Mouse (Mus musculus): Measurements from ENCODE around the gene a. TPM values are rescaled to one million over a fixed set of nuclear protein-coding genes. Genes with fewer than 3 reads are reported as not detected.
A peak's percentile ranks its signal among the peaks of the same experiment; 100 is the strongest.

Gene a
- not detected in 2 replicates for total RNA-seq (2017)

DNA sequence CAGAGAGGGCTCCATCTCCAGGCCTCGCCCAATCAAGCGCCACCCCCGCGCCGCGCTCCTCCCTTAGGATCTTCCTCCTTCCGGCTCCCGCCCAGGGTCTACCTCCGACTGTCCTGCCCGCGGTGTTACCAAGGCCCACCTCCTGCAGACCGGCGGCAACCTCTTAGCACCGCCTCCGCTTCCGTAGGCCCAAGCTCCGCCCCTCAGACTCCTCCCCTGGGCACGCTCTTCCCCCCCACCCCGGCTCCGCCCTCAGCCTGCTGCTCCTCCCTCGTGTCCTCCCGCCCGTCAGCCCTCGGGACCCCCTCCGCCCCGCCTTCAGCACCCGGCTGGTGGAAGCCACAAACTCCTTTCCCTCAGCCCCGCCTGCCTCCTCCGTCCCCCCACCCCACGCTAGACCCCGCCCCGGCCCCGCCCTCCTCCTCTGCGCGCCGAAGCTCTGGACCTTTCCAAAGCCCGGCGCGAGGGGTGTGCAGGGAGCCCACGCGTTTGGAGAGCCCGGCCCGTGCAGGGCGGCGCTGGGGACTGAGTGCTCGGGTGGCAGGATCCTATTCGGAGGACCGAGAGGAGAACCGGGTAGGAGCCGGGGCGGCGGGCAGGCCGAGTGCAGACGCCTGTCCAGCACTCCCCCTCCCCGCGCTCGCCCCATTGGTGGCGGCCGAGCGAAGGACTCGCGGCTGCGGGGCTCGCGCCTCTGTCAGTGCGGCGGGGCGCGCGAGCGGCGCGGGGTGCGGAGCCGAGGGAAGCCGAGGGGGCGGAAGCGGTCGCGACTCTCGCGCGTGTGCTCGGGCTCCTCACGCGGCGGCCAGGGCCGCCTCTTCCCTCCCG lies at the start of gene a, which contains the start of gene Raly:
Gene a, plus strand, starts transcription at position 747 of the 828 bp plus-strand sequence.
Gene Raly, plus strand, starts transcription at position 441 of the 828 bp plus-strand sequence.
- ATAC-seq (replicated peaks in 1 of 2; ENCODE audit: insufficient read depth in 1 of 2, low FRiP score in 2 of 2, low TSS enrichment in 1 of 2, low read depth in 1 of 2, poor library complexity in 2 of 2, severe bottlenecking in 2 of 2): peak; percentile 90 to 93

DNA sequence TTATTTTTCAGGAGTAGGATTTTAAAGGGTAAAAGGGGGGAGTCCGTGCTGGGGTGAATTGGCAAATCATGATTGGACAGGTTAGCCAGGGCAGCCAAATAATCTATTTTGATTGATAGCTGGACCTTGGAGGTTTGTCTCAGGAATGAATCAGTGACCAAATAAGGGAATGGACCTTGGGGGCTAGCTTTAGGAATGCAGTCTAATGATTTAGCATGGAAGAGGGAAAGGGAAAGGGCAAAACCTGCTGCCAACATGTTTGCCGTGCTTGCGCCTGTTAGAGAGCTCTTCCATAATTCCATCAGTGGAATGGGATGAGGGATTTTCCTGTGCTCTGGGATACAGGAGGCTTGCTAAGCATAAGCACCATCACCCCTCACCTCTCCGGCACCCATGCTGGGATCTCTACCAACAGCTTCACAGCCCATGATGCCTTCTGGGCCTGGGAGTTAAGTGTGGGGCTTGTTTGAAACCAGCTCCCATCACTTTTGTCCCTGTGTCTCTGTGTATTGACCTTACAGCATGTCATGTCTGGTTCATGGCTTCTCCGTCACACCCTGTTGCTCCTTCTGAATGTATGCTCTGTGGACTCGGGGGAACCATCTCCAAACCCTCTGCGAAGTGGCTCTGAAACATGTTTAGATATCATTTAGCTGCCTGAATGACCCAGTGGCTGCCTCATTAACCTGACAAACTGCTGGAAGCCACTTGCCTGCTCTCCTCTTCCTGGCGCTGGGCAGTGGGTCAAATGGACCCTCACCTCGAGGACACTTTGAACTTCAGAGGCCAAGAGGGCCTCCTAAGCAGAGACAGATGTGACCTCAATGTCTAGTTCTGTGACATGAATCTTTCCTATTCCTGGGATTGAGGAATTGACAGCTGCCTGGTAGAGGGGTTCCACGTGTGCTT lies 48.0 kb upstream of the a start:
- no peak for ATAC-seq (replicated peaks in 1 of 2; ENCODE audit: insufficient read depth in 1 of 2, low FRiP score in 2 of 2, low TSS enrichment in 1 of 2, low read depth in 1 of 2, poor library complexity in 2 of 2, severe bottlenecking in 2 of 2)

DNA sequence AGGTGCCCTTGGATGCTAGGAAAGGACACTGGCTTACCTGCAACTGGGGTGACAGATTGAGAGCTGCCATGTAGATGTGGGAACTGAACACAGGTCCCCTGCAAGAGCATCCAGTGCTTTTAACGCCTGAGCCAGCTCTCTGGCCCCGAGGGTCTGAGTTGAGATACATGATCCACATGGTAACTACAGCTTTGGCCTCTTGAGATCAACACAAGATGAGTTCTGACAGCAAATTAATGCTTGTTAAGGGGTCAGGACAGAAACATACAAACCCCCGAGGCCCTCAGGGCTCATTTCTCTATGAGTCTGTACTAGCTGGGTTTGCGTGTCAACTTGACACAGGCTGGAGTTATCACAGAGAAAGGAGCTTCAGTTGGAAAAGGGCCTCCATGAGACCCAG lies 47.3 kb upstream of the a start:
- ATAC-seq (replicated peaks in 1 of 2; ENCODE audit: insufficient read depth in 1 of 2, low FRiP score in 2 of 2, low TSS enrichment in 1 of 2, low read depth in 1 of 2, poor library complexity in 2 of 2, severe bottlenecking in 2 of 2): no peak

DNA sequence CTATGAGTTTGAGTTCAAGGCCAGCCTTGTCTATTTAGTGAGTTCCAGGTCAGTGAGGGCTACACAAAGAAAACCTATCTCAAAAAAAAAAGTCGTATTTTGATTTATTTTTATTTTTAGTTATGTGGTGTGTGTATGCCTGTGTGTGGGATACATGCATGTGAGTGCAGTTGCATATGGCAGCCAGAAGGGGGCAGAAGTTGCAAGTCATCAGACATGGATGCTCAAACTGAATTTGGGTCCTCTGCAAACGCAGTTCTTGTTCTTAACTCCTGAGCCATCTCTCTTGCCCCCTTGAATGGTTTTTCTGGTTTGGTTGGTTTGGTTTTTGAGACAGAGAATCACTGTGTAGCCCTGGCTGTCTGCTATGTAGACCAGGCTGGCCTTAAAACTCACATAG lies 42.8 kb upstream of the a start:
- no peak for ATAC-seq (replicated peaks in 1 of 2; ENCODE audit: insufficient read depth in 1 of 2, low FRiP score in 2 of 2, low TSS enrichment in 1 of 2, low read depth in 1 of 2, poor library complexity in 2 of 2, severe bottlenecking in 2 of 2)

DNA sequence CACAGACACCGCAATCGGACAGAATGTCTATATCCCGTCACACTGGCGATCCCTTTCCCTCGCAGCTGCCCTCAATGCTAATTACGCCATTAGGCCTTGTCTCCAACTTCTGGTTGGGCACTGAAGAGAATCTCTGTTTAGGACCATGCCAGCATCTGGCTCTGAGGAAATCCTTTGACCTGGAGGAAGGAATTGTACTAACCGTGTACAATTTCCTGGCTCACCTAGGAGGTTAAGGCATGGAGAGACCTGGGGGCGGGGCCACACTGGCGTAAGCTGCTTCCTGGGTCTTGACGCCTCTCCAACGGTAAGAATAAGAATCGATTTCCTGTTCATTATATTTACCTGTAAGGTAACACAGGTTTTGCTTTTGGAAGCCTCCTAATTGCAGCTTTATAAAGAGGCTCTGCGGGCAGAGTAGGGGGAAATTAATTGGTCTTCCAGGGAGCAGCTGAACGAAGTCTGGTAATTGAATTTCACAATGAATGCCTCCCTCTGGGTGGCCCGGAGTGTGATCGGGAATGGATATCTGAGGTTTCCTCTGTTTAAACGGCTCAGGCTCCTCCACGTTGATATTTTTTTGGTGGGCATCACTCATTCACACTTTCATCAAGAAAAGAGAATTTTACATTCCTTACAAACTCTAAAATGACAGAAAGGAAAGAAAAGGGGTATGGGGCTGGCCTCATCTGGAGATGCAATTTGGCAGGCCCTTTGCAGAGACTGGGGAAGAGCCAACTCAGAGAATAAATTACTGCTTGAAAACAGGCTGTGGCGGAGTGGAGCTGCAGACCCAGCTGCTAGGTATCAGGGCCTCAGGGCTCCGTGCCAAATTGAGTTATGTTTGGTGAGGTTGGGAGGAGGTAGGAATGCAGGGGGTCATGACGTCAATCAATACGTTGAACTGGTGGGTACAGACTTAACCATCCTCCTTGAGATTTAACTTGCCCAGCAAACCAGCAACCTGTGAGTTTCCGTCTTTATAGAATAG lies 41.9 kb upstream of the a start:
- ATAC-seq (replicated peaks in 1 of 2; ENCODE audit: insufficient read depth in 1 of 2, low FRiP score in 2 of 2, low TSS enrichment in 1 of 2, low read depth in 1 of 2, poor library complexity in 2 of 2, severe bottlenecking in 2 of 2): no peak

DNA sequence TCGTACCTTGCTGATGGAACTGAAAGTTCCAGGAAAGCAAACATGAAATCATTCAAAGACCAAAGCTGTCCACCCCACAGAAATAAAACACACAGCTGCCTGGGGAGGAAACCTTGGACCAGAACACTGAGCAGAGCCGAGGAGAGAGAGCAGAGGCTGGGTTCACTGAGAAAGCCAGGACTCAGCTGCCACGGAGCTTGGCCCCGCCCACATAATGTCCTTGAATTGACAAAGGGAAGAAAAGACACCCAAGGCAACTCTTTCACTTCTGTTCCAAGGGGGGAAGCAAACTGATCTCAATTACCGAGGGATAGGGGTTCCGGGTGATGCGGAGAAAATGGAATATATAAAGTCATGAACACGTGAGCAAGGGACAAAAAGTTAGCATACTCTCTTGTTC lies 39.3 kb upstream of the a start:
- ATAC-seq (replicated peaks in 1 of 2; ENCODE audit: insufficient read depth in 1 of 2, low FRiP score in 2 of 2, low TSS enrichment in 1 of 2, low read depth in 1 of 2, poor library complexity in 2 of 2, severe bottlenecking in 2 of 2): no peak; a peak in 1 of 4 replicates

DNA sequence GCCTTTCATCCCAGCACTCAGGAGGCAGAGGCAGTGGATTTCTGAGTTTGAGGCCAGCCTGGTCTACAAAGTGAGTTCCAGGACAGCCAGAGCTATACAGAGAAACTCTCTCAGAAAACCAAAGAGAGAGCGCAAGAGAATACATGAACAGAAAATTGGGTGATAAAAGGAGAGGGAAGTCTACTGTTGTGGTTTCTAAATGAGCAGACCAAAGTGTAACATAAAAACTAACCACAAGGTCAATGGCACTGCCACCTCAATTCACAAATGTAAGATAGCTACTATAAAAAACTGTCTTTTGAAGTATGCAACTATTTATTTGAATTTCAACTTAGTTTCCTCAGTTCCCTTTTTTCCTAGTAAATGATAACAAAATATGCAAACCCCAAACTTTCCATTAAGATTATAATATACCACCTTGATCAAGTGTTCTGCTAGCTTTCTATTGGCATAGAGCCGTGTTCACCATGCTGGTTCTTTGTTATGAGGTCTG lies 37.1 kb upstream of the a start:
- ATAC-seq (replicated peaks in 1 of 2; ENCODE audit: insufficient read depth in 1 of 2, low FRiP score in 2 of 2, low TSS enrichment in 1 of 2, low read depth in 1 of 2, poor library complexity in 2 of 2, severe bottlenecking in 2 of 2): no peak

DNA sequence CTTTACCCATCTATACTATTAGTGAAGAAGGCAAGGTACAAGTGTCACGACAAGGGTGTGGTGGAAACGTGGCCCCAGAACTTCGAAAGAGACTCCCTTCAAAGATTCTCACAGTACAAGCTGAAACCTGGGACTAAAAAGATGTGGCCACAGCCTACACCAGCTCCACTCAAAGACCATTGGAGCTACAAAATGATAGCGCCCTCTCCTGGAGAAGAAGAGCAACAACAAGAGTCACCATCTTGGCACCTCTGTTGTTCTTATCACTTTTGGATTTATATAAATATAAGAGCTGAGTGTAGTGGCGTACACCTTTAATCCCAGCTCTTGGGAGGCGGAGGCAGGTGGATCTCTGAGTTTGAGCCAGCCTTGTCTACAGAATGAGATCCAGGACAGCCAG lies 35.4 kb upstream of the a start:
- ATAC-seq (replicated peaks in 1 of 2; ENCODE audit: insufficient read depth in 1 of 2, low FRiP score in 2 of 2, low TSS enrichment in 1 of 2, low read depth in 1 of 2, poor library complexity in 2 of 2, severe bottlenecking in 2 of 2): no peak; a peak in 1 of 4 replicates

DNA sequence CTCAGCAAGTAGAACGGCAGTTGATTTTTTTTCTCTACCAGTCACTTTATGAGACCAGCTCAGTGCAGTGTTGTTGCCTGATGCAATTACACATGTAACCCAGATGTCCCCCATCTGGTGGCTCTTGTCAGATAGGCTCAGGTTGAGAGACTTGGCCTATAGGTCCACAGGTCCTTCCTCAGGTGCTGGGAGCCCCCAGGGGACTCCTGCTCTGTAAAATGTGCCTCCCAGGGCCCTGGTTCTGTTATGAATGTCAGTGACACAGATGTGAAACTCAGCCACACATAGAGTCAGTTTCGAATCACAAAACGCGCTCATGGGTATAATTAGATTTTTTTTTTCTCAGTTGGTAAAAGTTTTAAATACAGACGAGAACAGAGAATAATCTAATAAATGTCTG lies 33.5 kb upstream of the a start:
- no peak for ATAC-seq (replicated peaks in 1 of 2; ENCODE audit: insufficient read depth in 1 of 2, low FRiP score in 2 of 2, low TSS enrichment in 1 of 2, low read depth in 1 of 2, poor library complexity in 2 of 2, severe bottlenecking in 2 of 2)

DNA sequence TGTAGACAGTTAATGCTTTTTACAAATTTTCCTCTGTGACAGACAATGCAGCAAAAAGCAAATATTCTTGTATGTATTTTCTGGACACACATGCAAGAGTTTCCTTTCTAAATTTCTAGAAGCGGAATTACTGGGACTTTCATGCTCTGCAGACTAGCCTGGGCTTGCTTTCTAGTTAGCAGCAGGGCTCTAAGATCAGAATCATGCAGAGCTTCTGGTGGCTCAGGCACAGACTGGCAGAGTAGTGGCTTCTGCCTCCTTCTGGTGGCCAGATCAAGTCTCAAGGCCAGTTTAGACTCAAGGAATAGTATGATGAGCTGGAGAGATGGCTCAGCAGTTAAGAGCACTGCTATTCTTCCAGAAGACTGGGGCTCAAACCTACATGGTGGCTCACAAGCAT lies 32.7 kb upstream of the a start:
- ATAC-seq (replicated peaks in 1 of 2; ENCODE audit: insufficient read depth in 1 of 2, low FRiP score in 2 of 2, low TSS enrichment in 1 of 2, low read depth in 1 of 2, poor library complexity in 2 of 2, severe bottlenecking in 2 of 2): no peak

DNA sequence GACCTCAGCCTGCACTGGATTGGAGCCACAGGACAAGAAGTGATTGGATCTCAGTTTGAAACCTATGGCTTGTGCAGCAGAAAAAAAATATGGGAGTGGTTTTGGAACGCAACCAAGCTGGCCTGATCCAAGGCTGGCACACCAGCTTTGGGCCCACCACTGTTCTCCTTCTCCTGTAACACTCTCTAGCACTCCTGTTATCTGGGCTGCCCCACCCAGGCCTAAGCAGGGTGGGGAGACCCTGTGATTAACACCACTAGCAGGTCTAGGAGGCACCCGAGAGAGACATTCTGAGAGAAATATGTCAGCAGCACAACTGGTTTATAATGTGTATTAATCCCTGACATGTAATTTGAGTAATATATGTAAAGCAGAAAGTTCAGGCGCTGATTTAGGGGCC lies 28.0 kb upstream of the a start:
- no peak for ATAC-seq (replicated peaks in 1 of 2; ENCODE audit: insufficient read depth in 1 of 2, low FRiP score in 2 of 2, low TSS enrichment in 1 of 2, low read depth in 1 of 2, poor library complexity in 2 of 2, severe bottlenecking in 2 of 2)

DNA sequence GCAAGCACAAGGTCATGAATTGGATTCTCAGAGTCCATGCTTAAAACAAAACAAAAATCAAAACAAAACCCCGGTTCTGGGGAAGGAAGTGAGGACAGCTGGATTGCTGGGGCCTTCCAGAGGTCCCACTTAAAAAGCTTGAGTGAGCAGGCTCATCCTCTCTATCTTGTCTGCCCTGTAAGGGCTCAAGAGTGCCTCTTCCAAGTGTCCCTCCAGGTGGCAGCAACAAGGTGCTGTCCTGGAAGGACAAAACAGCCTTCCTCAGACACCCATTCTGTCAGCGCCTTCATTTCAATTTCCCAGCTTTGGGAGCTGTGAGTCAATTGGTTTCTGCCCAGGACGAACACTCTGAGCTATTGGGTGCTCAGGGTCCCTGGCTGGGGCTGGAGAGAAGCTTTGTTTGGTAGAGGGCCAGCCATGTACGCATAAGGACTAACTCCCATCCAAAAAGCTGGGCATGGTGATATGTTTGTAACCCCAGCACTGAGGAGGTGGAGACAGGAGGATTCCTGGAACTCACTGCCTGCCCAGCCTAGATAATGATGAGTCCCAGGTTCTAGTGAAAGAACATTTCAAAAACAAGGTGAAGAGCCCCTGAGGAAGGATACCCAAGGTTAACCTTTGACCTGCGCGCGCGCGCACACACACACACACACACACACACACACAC lies 26.2 kb upstream of the a start:
- ATAC-seq (replicated peaks in 1 of 2; ENCODE audit: insufficient read depth in 1 of 2, low FRiP score in 2 of 2, low TSS enrichment in 1 of 2, low read depth in 1 of 2, poor library complexity in 2 of 2, severe bottlenecking in 2 of 2): no peak

DNA sequence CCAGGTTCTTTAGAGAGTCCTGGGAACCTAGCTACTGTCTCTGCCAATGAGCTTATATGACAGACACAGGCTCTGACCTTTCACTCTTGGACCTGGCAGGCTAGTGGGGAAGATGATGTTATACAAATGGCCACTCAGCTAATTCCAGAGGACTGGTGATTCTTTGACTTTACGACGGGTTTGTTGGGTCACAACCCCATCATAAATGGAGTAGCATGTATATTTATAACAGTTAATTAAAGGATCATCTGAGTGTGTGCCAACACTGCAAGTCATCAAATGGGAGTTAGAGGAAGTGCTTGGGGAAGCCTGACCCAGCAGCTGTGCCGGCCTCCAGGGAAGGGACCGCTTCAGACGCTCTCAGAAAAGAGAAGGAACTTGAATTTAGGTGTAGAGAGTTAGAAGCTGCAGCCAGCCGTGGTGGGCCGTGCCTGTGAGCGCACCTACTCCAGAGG lies 25.6 kb upstream of the a start:
- ATAC-seq (replicated peaks in 1 of 2; ENCODE audit: insufficient read depth in 1 of 2, low FRiP score in 2 of 2, low TSS enrichment in 1 of 2, low read depth in 1 of 2, poor library complexity in 2 of 2, severe bottlenecking in 2 of 2): peak; percentile 81 to 85

DNA sequence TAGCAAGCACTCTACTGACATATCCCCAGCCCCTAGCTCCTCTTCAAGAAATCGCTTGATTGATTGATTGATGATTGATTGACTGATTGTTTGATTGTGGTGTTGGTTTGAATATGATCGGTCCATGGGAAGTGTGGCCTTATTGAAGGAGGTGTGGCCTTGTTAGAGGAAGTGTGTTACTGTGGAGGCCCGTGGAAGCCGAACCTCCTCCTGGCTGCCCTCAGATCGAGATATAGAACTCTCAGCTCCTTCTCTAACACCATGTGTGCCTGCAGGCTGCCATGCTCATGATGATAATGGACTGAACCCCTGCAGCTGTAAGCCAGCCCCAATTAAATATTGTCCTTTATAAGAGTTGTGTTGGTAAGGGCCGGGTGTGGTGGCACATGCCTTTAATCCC lies 24.2 kb upstream of the a start:
- no peak for ATAC-seq (replicated peaks in 1 of 2; ENCODE audit: insufficient read depth in 1 of 2, low FRiP score in 2 of 2, low TSS enrichment in 1 of 2, low read depth in 1 of 2, poor library complexity in 2 of 2, severe bottlenecking in 2 of 2)

DNA sequence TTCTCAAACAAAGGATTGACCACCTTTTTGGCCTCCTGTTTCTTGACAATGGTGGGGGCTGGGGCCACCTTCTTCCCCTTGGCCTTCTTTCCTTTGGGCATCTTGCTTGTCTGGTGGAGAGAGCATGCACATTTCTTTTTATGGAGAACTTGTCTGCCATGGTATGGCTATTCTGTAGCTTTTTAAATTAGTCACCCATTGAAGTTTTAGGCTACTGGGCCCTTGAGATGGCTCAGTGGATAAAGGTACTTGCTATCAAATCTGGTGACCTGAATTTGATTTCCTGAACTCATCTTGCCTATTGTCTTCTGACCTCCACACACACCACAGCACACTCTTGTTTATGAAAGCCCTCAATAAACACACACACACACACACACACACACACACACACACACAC lies 21.3 kb upstream of the a start, which contains the start of gene Gm14214:
Gene Gm14214, minus strand, starts transcription at position 101 of the 400 bp plus-strand sequence.
- ATAC-seq (replicated peaks in 1 of 2; ENCODE audit: insufficient read depth in 1 of 2, low FRiP score in 2 of 2, low TSS enrichment in 1 of 2, low read depth in 1 of 2, poor library complexity in 2 of 2, severe bottlenecking in 2 of 2): no peak

DNA sequence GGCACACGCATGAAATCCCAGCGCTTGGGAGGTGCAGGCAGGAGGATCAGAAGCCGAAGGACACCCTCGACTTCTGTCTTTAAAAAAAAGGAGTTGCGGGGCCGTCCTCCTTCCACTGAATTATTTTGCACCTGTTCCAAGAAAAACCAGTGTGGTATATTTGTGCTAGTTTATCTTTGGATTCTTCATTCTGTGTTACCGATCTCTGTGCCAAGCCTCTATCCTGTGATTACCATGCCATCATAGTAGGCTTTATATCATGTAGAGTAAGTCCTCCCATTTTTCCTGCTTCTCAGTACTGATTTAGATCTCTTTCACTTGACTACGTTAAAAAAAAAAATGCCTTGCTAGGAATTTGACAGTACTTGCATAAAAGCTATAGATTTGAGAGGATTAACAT lies 19.6 kb upstream of the a start:
- ATAC-seq (replicated peaks in 1 of 2; ENCODE audit: insufficient read depth in 1 of 2, low FRiP score in 2 of 2, low TSS enrichment in 1 of 2, low read depth in 1 of 2, poor library complexity in 2 of 2, severe bottlenecking in 2 of 2): no peak
